Mouse (Mus musculus) WW6 (cell line): ENCODE data around the gene Tmem169.
A peak's percentile ranks its signal among the peaks of the same experiment; 100 is the strongest.

Experiments used
- DNase-seq: peaks from one replicate; pipeline ENCODE4 v3.0.0-alpha.2; 2013; ENCODE audit warnings: low read depth, low spot score

Gene Tmem169

GRCm38 (mm10) chr1:72286904-72287303 is 2.7 kb downstream of the Tmem169 start:
- no peak for DNase-seq

- DNase-seq, result no peak
Measured at GRCm38 (mm10) chr1:72287893-72288292, 3.7 kb downstream of the Tmem169 start.

- no peak for DNase-seq
Measured at GRCm38 (mm10) chr1:72288527-72289150, 4.5 kb downstream of the Tmem169 start.

GRCm38 (mm10) chr1:72290896-72291295 is 6.7 kb downstream of the Tmem169 start:
- no peak for DNase-seq

GRCm38 (mm10) chr1:72291421-72291820 is 7.3 kb downstream of the Tmem169 start:
- no peak for DNase-seq

- no peak for DNase-seq
Measured at GRCm38 (mm10) chr1:72291925-72292324, 7.8 kb downstream of the Tmem169 start.

GRCm38 (mm10) chr1:72293869-72294663 is 9.9 kb downstream of the Tmem169 start:
- no peak for DNase-seq

GRCm38 (mm10) chr1:72295746-72296145 is 11.6 kb downstream of the Tmem169 start:
- no peak for DNase-seq

- DNase-seq, result no peak
Measured at GRCm38 (mm10) chr1:72301845-72302244, 17.7 kb downstream of the Tmem169 start.

- DNase-seq, result no peak
Measured at GRCm38 (mm10) chr1:72306241-72306640, 22.1 kb downstream of the Tmem169 start.

- DNase-seq, result peak; percentile 5
Measured at GRCm38 (mm10) chr1:72306679-72307181, 22.6 kb downstream of the Tmem169 start.

GRCm38 (mm10) chr1:72307317-72307798 is 23.2 kb downstream of the Tmem169 start, which contains the start of gene Xrcc5:
Gene Xrcc5, plus strand, starts transcription at chr1:72307421.
- DNase-seq, result peak; percentile 97

- DNase-seq, result no peak
Measured at GRCm38 (mm10) chr1:72308919-72309318, 24.8 kb downstream of the Tmem169 start.

GRCm38 (mm10) chr1:72309744-72310424 is 25.7 kb downstream of the Tmem169 start:
- no peak for DNase-seq

GRCm38 (mm10) chr1:72312701-72313398 is 28.7 kb downstream of the Tmem169 start:
- peak; percentile 26 for DNase-seq

GRCm38 (mm10) chr1:72313399-72314039 is 29.4 kb downstream of the Tmem169 start:
- DNase-seq, result peak; percentile 33

- DNase-seq, result no peak
Measured at GRCm38 (mm10) chr1:72315447-72315846, 31.3 kb downstream of the Tmem169 start.

- no peak for DNase-seq
Measured at GRCm38 (mm10) chr1:72316409-72316808, 32.2 kb downstream of the Tmem169 start.

GRCm38 (mm10) chr1:72316901-72317300 is 32.7 kb downstream of the Tmem169 start:
- no peak for DNase-seq

- DNase-seq, result no peak
Measured at GRCm38 (mm10) chr1:72320759-72321158, 36.6 kb downstream of the Tmem169 start.

GRCm38 (mm10) chr1:72323248-72323647 is 39.1 kb downstream of the Tmem169 start:
- DNase-seq, result no peak
